Mouse (Mus musculus) bone marrow, adult 2 months (tissue): Measurements from ENCODE around the gene Btbd3.

Experiments
- CTCF ChIP-seq: fragments of 200-500 bp; IDR thresholded peaks from 2 replicates; pipeline ENCODE4 v1.5.1; 2011; ENCODE audit warnings: low read length, control low read depth; ENCODE audit not compliant: control insufficient read depth, insufficient read depth
- POLR2A ChIP-seq: fragments of 200-500 bp; IDR thresholded peaks from 2 replicates; pipeline ENCODE4 v1.6.1; 2011; ENCODE audit warnings: low read depth, mild to moderate bottlenecking, control low read depth, low read length, borderline replicate concordance; ENCODE audit not compliant: control insufficient read depth

- TF ChIP-seq POLR2A: no peak
- TF ChIP-seq CTCF: no peak
These were observed 275.0 kb downstream of the Btbd3 start for GRCm38 (mm10) chr2:138531160-138531967.
